ENCODE assay signal across 8 mouse cellular contexts in genomic region chr11:21569456-21570108, GRCm38 (mm10). TPM values are rescaled to one million over a fixed set of nuclear protein-coding genes. Genes with fewer than 3 reads are reported as not detected.
DNase-seq lines count a peak whose midpoint lies in the region; ATAC-seq and TF ChIP-seq lines count a peak whose summit lies in the region.

No protein-coding gene starts in this region.

- H3K9me3 ChIP-seq in heart, embryonic 11.5 days (replicated peaks; ENCODE audit: control insufficient read depth, low read length) = no peaks in the 10 kb centered on the region
- no peaks in the 10 kb centered on the region for H3K9me3 ChIP-seq in kidney, postnatal 0 days (replicated peaks; ENCODE audit: low read length)
- H3K9me3 ChIP-seq in stomach, embryonic 14.5 days (ENCODE audit: control insufficient read depth, low read depth, low read length) = no peaks in the 10 kb centered on the region

- DNase-seq in ovary, adult 18-20 months (ENCODE audit: low spot score) = peak; percentile 19
- no peak for DNase-seq in ovary, postnatal 10 days (ENCODE audit: low spot score)
- peak; percentile 89 for DNase-seq in brain, embryonic 14.5 days (ENCODE audit: low read depth)
- peak; percentile 47 for DNase-seq in kidney, postnatal 0 days (ENCODE audit: low spot score)
- DNase-seq in lung, postnatal 10 days = peak; percentile 20
- DNase-seq in embryo, embryonic 10 days (ENCODE audit: low spot score) = no peak

- H3K4me1 ChIP-seq in heart, embryonic 11.5 days (ENCODE audit: control insufficient read depth, insufficient read depth, low read length) = peaks cover 13% of the 10 kb centered on the region
- 0 out of 2 replicates have a peak, but pooled peaks cover 7% of the 10 kb centered on the region for H3K4me1 ChIP-seq in kidney, postnatal 0 days (replicated peaks; ENCODE audit: insufficient read depth, low read length)
- peaks cover 13% of the 10 kb centered on the region; the same call in 1 of the 2 replicates for H3K4me1 ChIP-seq in stomach, embryonic 14.5 days (ENCODE audit: control insufficient read depth, insufficient read depth, low read length)

- peak overlapping the region; percentile 30 for H3K4me3 ChIP-seq in heart, embryonic 11.5 days (ENCODE audit: low read depth, low read length)
- H3K4me3 ChIP-seq in kidney, postnatal 0 days (replicated peaks; ENCODE audit: low read depth, low read length) = no peak overlapping the region
- H3K4me3 ChIP-seq in stomach, embryonic 14.5 days (ENCODE audit: low read depth, low read length) = no peak overlapping the region

- peak overlapping the region; percentile 81 for H3K27ac ChIP-seq in heart, embryonic 11.5 days (ENCODE audit: low read depth, low read length)
- 0 out of 2 replicates have a peak overlapping the region, but pooled peaks have one; percentile 37 for H3K27ac ChIP-seq in kidney, postnatal 0 days
- H3K27ac ChIP-seq in stomach, embryonic 14.5 days (ENCODE audit: low read length) = no peak overlapping the region

- no peak for TF ChIP-seq CTCF in brain, embryonic 14.5 days (IDR thresholded peaks at IDR 0.05; ENCODE audit: borderline replicate concordance, extremely low read depth, insufficient read depth, insufficient read length)
- no peak for TF ChIP-seq CTCF in kidney, postnatal 0 days (IDR thresholded peaks at IDR 0.05; ENCODE audit: low read depth)

- no peaks in the 10 kb centered on the region for H3K27me3 ChIP-seq in heart, embryonic 11.5 days (ENCODE audit: control insufficient read depth, insufficient read depth, low read length)
- H3K27me3 ChIP-seq in kidney, postnatal 0 days (ENCODE audit: insufficient read depth, low read length) = no peaks in the 10 kb centered on the region
- H3K27me3 ChIP-seq in stomach, embryonic 14.5 days (ENCODE audit: control insufficient read depth, insufficient read depth, low read length) = no peaks in the 10 kb centered on the region

- WGBS in heart, embryonic 11.5 days (ENCODE audit: insufficient replicate concordance) = 37% methylated on average over 3 of the region's 3 CpGs
- 26% methylated on average over 3 of the region's 3 CpGs for WGBS in kidney, postnatal 0 days
- WGBS in stomach, embryonic 14.5 days = 38% methylated on average over 3 of the region's 3 CpGs

- ATAC-seq in heart, embryonic 11.5 days (replicated peaks; ENCODE audit: insufficient number of reproducible peaks, low FRiP score, low TSS enrichment) = no peak
- no peak for ATAC-seq in kidney, postnatal 0 days (replicated peaks; ENCODE audit: low FRiP score, low read depth)
- no peak for ATAC-seq in stomach, embryonic 14.5 days (ENCODE audit: insufficient number of reproducible peaks, insufficient read depth, low FRiP score, low read depth)

- H3K4me2 ChIP-seq in heart, embryonic 11.5 days = peak overlapping the region; percentile 77
- peak overlapping the region; percentile 65 for H3K4me2 ChIP-seq in kidney, postnatal 0 days (ENCODE audit: low read length)
- peak overlapping the region; percentile 77; the same call in 1 of the 2 replicates for H3K4me2 ChIP-seq in stomach, embryonic 14.5 days (replicated peaks; ENCODE audit: low read depth, low read length)

- TF ChIP-seq POLR2A in brain, embryonic 14.5 days (IDR thresholded peaks at IDR 0.05; ENCODE audit: borderline replicate concordance, extremely low read depth, insufficient read depth, insufficient read length, poor library complexity, severe bottlenecking) = no peak

- H3K36me3 ChIP-seq in heart, embryonic 11.5 days (ENCODE audit: control insufficient read depth, insufficient read depth, low read length) = peaks cover 13% of the 10 kb centered on the region
- H3K36me3 ChIP-seq in kidney, postnatal 0 days (ENCODE audit: insufficient read depth, low read length) = peaks cover 7% of the 10 kb centered on the region; the same call in 1 of the 2 replicates
- peaks cover 13% of the 10 kb centered on the region; the same call in 1 of the 2 replicates for H3K36me3 ChIP-seq in stomach, embryonic 14.5 days (ENCODE audit: control insufficient read depth, insufficient read depth, low read length)

- peak overlapping the region; percentile 67 for H3K9ac ChIP-seq in heart, embryonic 11.5 days (ENCODE audit: low read depth, low read length)
- no peak overlapping the region for H3K9ac ChIP-seq in kidney, postnatal 0 days (ENCODE audit: low read depth, low read length)
- no peak overlapping the region for H3K9ac ChIP-seq in stomach, embryonic 14.5 days (replicated peaks; ENCODE audit: low read depth, low read length)

RNA-seq across cellular contexts. Expression of gene Wdpcp, which starts 2.5 kb away (rescaled TPM):
- polyA plus RNA-seq in brain, embryonic 14.5 days (2012; rRNA removed) = 8.6 and 10.2 TPM in 2 replicates
- 6.5 and 7.8 TPM in 2 replicates for polyA plus RNA-seq in heart, embryonic 11.5 days (2014; fragmentation: Nextera tagmentation; extraction: Ambion mirVana)
- polyA plus RNA-seq in kidney, postnatal 0 days (2015; fragmentation: Nextera tagmentation; extraction: Ambion mirVana) = 6.7 and 7.0 TPM in 2 replicates
- polyA plus RNA-seq in stomach, embryonic 14.5 days (2014; fragmentation: Nextera tagmentation; extraction: Ambion mirVana) = 10.7 and 11.0 TPM in 2 replicates

RNA-seq across cellular contexts. Expression of gene Mdh1, which starts 2.6 kb away (rescaled TPM):
- 230 and 233 TPM in 2 replicates for polyA plus RNA-seq in brain, embryonic 14.5 days (2012; rRNA removed)
- polyA plus RNA-seq in heart, embryonic 11.5 days (2014; fragmentation: Nextera tagmentation; extraction: Ambion mirVana) = 1,365 and 1,434 TPM in 2 replicates
- polyA plus RNA-seq in kidney, postnatal 0 days (2015; fragmentation: Nextera tagmentation; extraction: Ambion mirVana) = 1,098 and 1,121 TPM in 2 replicates
- polyA plus RNA-seq in stomach, embryonic 14.5 days (2014; fragmentation: Nextera tagmentation; extraction: Ambion mirVana) = 411 and 439 TPM in 2 replicates

Comparison
In these comparisons a context has a peak if more than half of its experiments do, and no peak if none do; other contexts are left out.
1. DNase-seq: peak in ovary, adult 18-20 months (single experiment), brain, embryonic 14.5 days (single experiment), kidney, postnatal 0 days (single experiment) and lung, postnatal 10 days (single experiment); none in ovary, postnatal 10 days (single experiment) and embryo, embryonic 10 days (single experiment).
2. Peak in every context shown above with its lines, with median percentiles within 50 percentile points of each other: H3K4me2 ChIP-seq.